34 mouse cellular contexts compared by ENCODE assay signal in the genomic region with DNA sequence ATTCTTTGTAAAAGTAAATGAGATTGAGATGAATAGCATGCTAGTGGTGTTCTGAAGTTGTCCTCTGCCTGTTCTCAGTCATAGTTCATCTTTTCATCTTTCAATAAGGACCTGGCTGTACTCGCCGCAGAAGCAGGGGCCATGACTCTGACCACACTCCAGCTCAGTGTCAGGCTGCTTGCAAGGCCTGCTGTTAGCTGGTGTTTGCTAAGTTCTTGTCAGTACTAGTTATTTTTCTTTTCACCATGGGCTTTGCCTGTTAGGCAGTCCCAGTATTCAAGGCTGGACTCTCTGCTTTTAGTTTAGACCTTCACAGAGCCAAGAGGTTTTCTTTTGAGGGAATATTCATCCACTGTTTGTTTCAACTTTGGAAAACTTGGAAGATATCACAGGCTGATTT.
"Had no signal": no experiment of that assay in that cellular context is flagged by ENCODE, and none has a peak within 500 bp of the region (broad histone marks: within the 10 kb centered on the region; RNA-seq: fewer than 3 reads in every experiment).

No protein-coding gene starts in this region.

- H3K4me3 ChIP-seq: heart, embryonic 13.5 days; heart, embryonic 15.5 days; hindbrain, embryonic 10.5 days; hindbrain, embryonic 12.5 days; hindbrain, embryonic 13.5 days; hindbrain, embryonic 15.5 days; intestine, embryonic 15.5 days; kidney, embryonic 15.5 days; layer of hippocampus, adult 2 months; left cerebral cortex, adult 2 months had no signal

- H3K4me2 ChIP-seq: heart, embryonic 11.5 days; heart, embryonic 13.5 days; heart, embryonic 15.5 days; hindbrain, embryonic 12.5 days; hindbrain, embryonic 13.5 days; hindbrain, embryonic 14.5 days; hindbrain, embryonic 15.5 days; intestine, embryonic 15.5 days; kidney, embryonic 15.5 days had no signal

- H3K27me3 ChIP-seq: heart, embryonic 13.5 days; heart, embryonic 15.5 days; hindbrain, embryonic 12.5 days; hindbrain, embryonic 13.5 days; hindbrain, embryonic 15.5 days; intestine, embryonic 15.5 days; kidney, embryonic 15.5 days had no signal

- ATAC-seq: hindbrain, embryonic 16.5 days; hindbrain, postnatal 0 days; inflammation-experienced regulatory T-cells, adult 6 months; intestine, embryonic 15.5 days; intestine, embryonic 16.5 days; intestine, postnatal 0 days had no signal

- H3K9me3 ChIP-seq: heart, embryonic 13.5 days; heart, embryonic 15.5 days; hindbrain, embryonic 10.5 days; hindbrain, embryonic 12.5 days; hindbrain, embryonic 13.5 days; hindbrain, embryonic 15.5 days; intestine, embryonic 15.5 days; kidney, embryonic 15.5 days had no signal

- H3K4me1 ChIP-seq: hindbrain, embryonic 10.5 days; hindbrain, embryonic 12.5 days; hindbrain, embryonic 13.5 days; hindbrain, embryonic 15.5 days; intestine, embryonic 15.5 days had no signal

- H3K27ac ChIP-seq: heart, embryonic 13.5 days; heart, embryonic 15.5 days; hindbrain, embryonic 10.5 days; hindbrain, embryonic 12.5 days; hindbrain, embryonic 13.5 days; hindbrain, embryonic 14.5 days; hindbrain, embryonic 15.5 days; hindbrain, postnatal 0 days; intestine, embryonic 15.5 days; kidney, embryonic 15.5 days; kidney, postnatal 0 days; layer of hippocampus, adult 2 months; left cerebral cortex, adult 2 months had no signal

- H3K9ac ChIP-seq: heart, embryonic 13.5 days; heart, embryonic 15.5 days; hindbrain, embryonic 12.5 days; hindbrain, embryonic 13.5 days; hindbrain, embryonic 14.5 days; hindbrain, embryonic 15.5 days; intestine, embryonic 15.5 days; kidney, embryonic 15.5 days had no signal

- H3K36me3 ChIP-seq: heart, embryonic 15.5 days; hindbrain, embryonic 10.5 days; hindbrain, embryonic 12.5 days; hindbrain, embryonic 13.5 days; hindbrain, embryonic 15.5 days; intestine, embryonic 15.5 days; kidney, embryonic 15.5 days had no signal

- DNase-seq: heart, postnatal 10 days; heart, postnatal 14 days; heart, postnatal 36 days; heart, postnatal 4 days; kidney, adult 11 months; kidney, adult 18-20 months; kidney, adult 2 months; kidney, adult 8-10 months; kidney, adult 9 months; kidney, postnatal 10 days; kidney, postnatal 14 days; kidney, postnatal 25 days; kidney, postnatal 36 days; kidney, postnatal 4 days; layer of hippocampus, adult 9-11 months; layer of hippocampus, postnatal 36 days had no signal
